In the genomic region with DNA sequence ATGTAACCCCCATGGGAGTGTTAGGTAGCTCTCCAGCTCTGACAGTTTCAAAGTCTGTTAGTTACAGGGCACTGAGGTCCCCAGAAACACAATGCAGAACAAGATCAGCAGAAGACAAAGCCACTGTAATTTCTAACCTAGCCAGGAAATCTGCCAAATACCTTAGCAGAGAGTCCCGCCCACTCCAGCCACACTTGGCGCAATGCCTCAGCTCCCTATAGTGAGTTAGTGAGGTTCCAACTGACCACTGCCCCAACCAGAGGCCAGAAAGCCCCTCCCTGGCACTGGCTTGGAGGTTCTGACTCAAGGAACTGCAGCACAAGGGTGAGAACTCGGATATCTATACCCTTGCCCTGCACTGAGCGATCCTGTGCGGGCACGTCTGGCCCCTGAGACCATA, we compare ENCODE assay signal across 17 mouse cellular contexts. TPM values are rescaled to one million over a fixed set of nuclear protein-coding genes. Genes with fewer than 3 reads are reported as not detected.
DNase-seq lines count a peak whose midpoint lies in the region; TF ChIP-seq lines count a peak whose summit lies in the region.
"Had no signal": no experiment of that assay in that cellular context is flagged by ENCODE, and none has a peak within 500 bp of the region (broad histone marks: within the 10 kb centered on the region; RNA-seq: fewer than 3 reads in every experiment).

No protein-coding gene starts in this region.

- H3K4me3 ChIP-seq in cerebellum, adult 2 months (replicated peaks; ENCODE audit: insufficient read depth, low read depth, low read length) = no peak overlapping the region
- H3K4me3 ChIP-seq in lung, adult 2 months (replicated peaks; ENCODE audit: extremely low read depth, low read depth, low read length) = no peak overlapping the region
- H3K4me3 ChIP-seq: midbrain, embryonic 12.5 days; myocyte had no signal

- peak; percentile 35 for DNase-seq in cerebellum, adult 9-10 months
- no peak for DNase-seq in cerebellum, adult 2 months
- DNase-seq in lung, adult 2 months = peak; percentile 39
- no peak for DNase-seq in lung, postnatal 25 days (ENCODE audit: low spot score)
- peak; percentile 49 to 51 for DNase-seq in kidney, postnatal 25 days
- peak; percentile 48 to 61 for DNase-seq in lung, postnatal 4 days
- no peak for DNase-seq in right cerebral cortex, postnatal 10 days (ENCODE audit: low spot score in 2 of 2)
- DNase-seq in gastrocnemius, postnatal 25 days = no peak
- DNase-seq: adrenal gland, postnatal 14 days; B cell, adult 2 months; right cerebral cortex, adult 18-20 months; thymus, postnatal 4 days had no signal

- no peak for TF ChIP-seq POLR2A in cerebellum, adult 2 months (IDR thresholded peaks at IDR 0.05; ENCODE audit: borderline replicate concordance, insufficient read depth, low read length)
- no peak for TF ChIP-seq POLR2A in lung, adult 2 months (IDR thresholded peaks at IDR 0.05; ENCODE audit: borderline replicate concordance, extremely low read depth, low read depth, low read length)

- peaks cover 17% of the 10 kb centered on the region for H3K4me1 ChIP-seq in cerebellum, adult 2 months (ENCODE audit: control insufficient read depth, insufficient read depth, low read length)
- 0 out of 2 replicates have a peak, but pooled peaks cover 8% of the 10 kb centered on the region for H3K4me1 ChIP-seq in lung, adult 2 months (ENCODE audit: control insufficient read depth, insufficient read depth, low read length)

- no peak for TF ChIP-seq CTCF in cerebellum, adult 2 months (IDR thresholded peaks at IDR 0.05; ENCODE audit: borderline replicate concordance, insufficient read depth, low read depth, low read length)
- no peak for TF ChIP-seq CTCF in lung, adult 2 months (IDR thresholded peaks at IDR 0.05; ENCODE audit: insufficient read depth, low read length)

- no peak overlapping the region for H3K27ac ChIP-seq in cerebellum, adult 2 months (ENCODE audit: insufficient read depth, low read length)
- H3K27ac ChIP-seq: midbrain, embryonic 12.5 days had no signal

- H3K27me3 ChIP-seq in cerebellum, adult 2 months (ENCODE audit: control insufficient read depth, insufficient read depth, low read length) = no peaks in the 10 kb centered on the region

- WGBS in cerebellum, adult 2 months = 76% methylated on average over 6 of the region's 6 CpGs
- WGBS in lung, adult 2 months = 79% methylated on average over 6 of the region's 6 CpGs

RNA-seq across cellular contexts. Expression of gene Phf19, which starts 11.1 kb away (rescaled TPM):
- polyA plus RNA-seq in cerebellum, adult 2 months (2012; rRNA removed) = 1.7 and 2.2 TPM in 2 replicates
- polyA plus RNA-seq in lung, adult 2 months (2012; rRNA removed) = 1.1 and 1.5 TPM in 2 replicates
- 1 to 10 TPM in 1 of 2 experiments, under 1 TPM in 1; 0.91 to 1.3 TPM for total RNA-seq in gastrocnemius, postnatal 25 days (2021)

RNA-seq across cellular contexts. Expression of gene Psmd5, which starts 28.0 kb away (rescaled TPM):
- 47.9 and 52.9 TPM in 2 replicates for polyA plus RNA-seq in cerebellum, adult 2 months (2012; rRNA removed)
- polyA plus RNA-seq in lung, adult 2 months (2012; rRNA removed) = 7.8 and 11.7 TPM in 2 replicates
- total RNA-seq in gastrocnemius, postnatal 25 days (2021) = 10 to 100 TPM in 1 of 2 experiments, 1 to 10 TPM in 1; 8.2 to 13.3 TPM

RNA-seq across cellular contexts. Expression of gene Cutal, which starts 28.5 kb away (rescaled TPM):
- polyA plus RNA-seq in cerebellum, adult 2 months (2012; rRNA removed) = 0.88 and 0.89 TPM in 2 replicates
- 30.6 and 30.8 TPM in 2 replicates for polyA plus RNA-seq in lung, adult 2 months (2012; rRNA removed)
- total RNA-seq in gastrocnemius, postnatal 25 days (2021) = under 1 TPM; 0.38 TPM
- total RNA-seq: hematopoietic stem cell, adult 5-6 weeks; neutrophil, adult 5-6 weeks had no signal
- polyA plus RNA-seq: myocyte; spleen, adult 2 months had no signal

RNA-seq across cellular contexts. Expression of gene Traf1, which starts 58.8 kb away (rescaled TPM):
- polyA plus RNA-seq in cerebellum, adult 2 months (2012; rRNA removed) = 8.4 and 9.1 TPM in 2 replicates
- polyA plus RNA-seq in lung, adult 2 months (2012; rRNA removed) = 52.3 and 59.6 TPM in 2 replicates
- total RNA-seq in gastrocnemius, postnatal 25 days (2021) = 1 to 10 TPM in 1 of 2 experiments, under 1 TPM in 1; 0.46 to 1.3 TPM

Comparison
In these comparisons a context has a peak if more than half of its experiments do, and no peak if none do; other contexts are left out.
1. DNase-seq: peak in cerebellum, adult 9-10 months (single experiment), lung, adult 2 months (single experiment), kidney, postnatal 25 days (2 of 2) and lung, postnatal 4 days (2 of 2); none in cerebellum, adult 2 months (0 of 2), lung, postnatal 25 days (single experiment), right cerebral cortex, postnatal 10 days (0 of 2) and gastrocnemius, postnatal 25 days (single experiment).
2. RNA of gene Cutal, which starts 28.5 kb away (polyA plus RNA-seq): 30.6 to 30.8 TPM in lung, adult 2 months; 0.88 to 0.89 TPM in cerebellum, adult 2 months; every median in the first group is over 10 times any median in the second.